Mouse (Mus musculus) urinary bladder, adult 18-20 months (tissue): ENCODE results near the gene Pus10.
A peak's percentile ranks its signal among the peaks of the same experiment; 100 is the strongest.
"Not testable (repeated sequence)": the region's sequence is repeated elsewhere in the genome, so short reads cannot be mapped to it uniquely, and the experiment has no call there.

Source experiments
- DNase-seq, 2 experiments: peaks; one replicate each; pipeline ENCODE4 v3.0.0; 2022; ENCODE audit warnings: low spot score in 2 of 2, mixed read lengths in 2 of 2

The Pus10 gene

DNA sequence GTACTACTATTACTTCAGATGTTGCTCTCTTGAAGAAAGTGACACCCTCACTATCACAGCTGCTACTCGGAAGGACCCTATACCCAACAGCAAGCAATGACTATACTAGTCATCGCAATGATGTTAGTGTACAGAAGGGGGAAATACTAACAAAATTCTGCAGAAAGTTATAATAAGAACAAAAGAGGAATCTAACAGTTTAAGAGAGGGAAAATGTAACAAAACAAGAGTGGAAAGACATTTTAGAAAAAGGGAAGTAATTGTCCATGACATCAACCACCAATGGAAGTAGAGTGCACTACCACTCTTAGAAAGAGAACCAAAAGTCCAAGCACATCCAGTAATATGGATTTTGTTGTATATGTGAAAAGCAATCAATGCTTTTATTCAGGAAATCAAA, 97.2 kb downstream of the Pus10 start:
- DNase-seq, result no peak

DNA sequence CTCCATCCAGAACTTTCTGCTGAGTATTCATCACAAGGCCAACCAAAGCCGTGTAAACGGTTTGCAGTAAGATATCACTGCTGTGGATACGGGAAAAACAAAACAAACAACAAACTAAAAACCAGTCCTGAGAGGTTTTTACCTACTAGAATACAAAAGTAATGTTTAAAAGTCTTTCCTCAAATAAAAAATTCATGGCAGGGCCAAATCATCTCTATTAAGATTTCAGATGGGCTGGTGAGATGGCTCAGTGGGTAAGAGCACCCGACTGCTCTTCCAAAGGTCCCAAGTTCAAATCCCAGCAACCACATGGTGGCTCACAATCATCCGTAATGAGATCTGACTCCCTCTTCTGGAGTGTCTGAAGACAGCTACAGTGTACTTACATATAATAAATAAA, 101.9 kb downstream of the Pus10 start:
- DNase-seq, result not testable (repeated sequence)

DNA sequence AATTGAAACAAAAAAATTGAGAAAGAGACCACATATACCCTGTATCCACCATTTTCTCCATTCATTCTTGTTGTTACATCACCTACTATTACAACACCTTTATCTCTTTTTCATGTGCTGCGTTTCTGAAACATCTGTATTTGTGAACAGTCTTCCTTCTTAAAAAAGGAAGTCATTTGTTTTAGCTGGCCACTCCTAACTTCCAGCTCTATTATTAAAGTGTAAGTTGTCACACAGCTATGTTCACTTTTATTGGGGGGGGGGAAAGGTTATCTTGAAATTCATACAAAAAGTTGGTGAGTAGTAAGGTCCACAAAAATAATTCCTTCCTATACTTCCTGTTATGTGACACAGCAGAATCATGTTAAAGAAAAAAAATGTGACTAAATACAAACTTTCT, 102.5 kb downstream of the Pus10 start:
- no peak for DNase-seq

DNA sequence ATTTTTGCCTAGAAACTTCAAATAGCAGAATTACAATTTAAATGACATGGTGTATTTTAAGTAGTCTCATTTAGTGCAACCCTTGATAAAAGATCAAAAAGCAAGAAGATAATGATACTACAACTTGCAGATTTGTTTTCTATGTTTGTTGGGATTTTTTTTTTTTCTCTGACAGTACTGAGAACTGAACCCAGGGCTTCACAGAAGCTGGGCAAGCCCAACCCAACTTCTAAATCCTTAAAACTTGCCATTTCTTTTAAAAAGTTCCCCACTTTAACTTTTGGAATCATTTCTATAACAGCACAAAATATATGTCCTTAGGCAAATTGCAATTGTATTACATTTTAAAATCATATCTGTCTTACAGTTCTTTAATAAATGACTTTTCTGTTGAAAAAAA, 103.6 kb downstream of the Pus10 start:
- no peak for DNase-seq

DNA sequence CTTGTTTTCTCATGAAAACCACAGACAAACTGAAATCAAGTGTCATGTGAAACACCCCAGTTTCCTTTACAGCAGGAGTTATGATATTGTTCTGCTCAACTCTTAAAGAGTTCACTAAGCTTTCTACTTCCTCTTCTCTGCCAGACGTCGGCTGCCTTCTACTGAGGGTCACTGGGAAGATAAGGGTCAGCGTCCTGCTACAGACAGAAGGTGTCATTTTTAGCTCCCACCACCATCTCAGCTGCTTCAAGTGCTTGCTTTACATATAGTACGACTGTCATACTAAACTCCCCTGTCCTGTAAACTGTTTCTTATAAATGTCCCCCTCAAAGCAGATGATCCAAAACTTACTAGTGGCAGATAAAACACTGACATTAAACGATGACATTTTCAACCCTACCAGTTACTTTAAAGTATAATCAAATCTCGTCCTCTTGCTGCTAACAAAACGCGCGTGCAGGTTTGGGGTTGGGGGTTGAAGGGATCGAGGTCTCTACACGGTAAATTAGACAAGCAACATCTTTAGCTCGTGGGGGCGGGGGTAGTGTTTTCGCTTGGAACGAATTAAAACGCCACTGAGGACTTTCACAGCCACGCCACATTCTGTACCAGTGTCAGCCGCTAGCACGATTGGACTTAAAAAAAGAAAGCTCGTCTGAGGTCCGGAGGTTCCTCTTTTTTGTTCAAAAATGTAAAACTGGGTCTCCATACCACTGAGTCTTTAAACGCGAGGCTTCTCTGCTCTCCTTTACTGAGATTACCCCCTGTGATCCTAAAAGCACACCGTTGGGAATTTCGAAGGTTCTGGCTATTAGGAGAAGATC, 104.4 kb downstream of the Pus10 start:
- DNase-seq, result peak in 1 of 2 experiments; percentile 3

DNA sequence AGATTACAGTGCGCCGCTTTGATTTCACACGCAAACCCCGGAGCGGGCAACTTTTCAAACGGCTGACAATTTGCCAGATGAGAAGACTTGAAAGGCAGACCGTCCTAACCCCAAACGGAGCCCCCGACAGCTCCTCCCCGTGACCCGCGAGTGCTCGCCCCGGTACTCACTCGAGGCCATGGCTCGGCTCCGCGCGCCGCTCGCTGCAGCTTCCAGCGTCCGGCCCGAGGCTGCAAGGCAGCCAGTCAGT, 105.0 kb downstream of the Pus10 start:
- no peak for DNase-seq

DNA sequence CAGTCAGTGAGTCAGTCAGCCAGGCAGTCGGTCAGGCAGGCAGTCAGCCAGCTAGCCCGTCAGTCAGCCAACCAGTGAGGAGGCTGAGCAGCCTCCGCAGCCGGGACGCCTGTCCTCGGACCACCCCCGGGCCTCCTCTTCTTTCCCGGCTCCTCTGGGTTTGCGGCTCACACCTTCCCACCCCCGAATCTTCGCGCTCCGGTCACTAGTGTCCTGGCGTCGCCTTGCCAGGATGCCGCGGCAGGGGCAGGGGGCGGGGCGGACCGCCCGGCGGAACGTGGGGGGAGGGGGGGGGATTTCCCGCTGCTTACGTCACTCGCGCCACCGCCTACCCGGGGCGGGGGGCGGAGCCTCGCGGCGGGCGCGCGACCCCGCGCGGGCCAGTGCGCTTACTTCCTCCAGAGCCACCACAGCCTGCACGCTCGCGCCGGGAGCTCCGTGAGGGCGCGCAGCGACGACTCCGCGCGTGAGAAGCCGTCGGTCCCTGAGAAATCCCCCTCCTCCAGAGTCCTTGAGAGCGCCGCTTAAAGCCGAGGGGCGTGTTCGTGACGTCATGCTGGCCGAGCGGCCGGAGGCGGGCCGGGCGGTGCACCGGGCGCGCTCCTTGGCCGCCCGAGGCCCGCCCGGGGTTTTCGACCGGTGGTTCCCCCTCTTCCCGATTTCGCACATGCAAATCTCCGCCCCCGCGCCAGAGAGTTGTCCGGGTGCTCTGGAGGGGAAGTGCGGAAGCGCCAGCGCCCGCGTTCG, 105.5 kb downstream of the Pus10 start, which contains the start of gene Rel:
Rel (minus strand) TSS at position 211 of the 747 bp plus-strand sequence.
- DNase-seq, result peak; percentile 91 to 92

DNA sequence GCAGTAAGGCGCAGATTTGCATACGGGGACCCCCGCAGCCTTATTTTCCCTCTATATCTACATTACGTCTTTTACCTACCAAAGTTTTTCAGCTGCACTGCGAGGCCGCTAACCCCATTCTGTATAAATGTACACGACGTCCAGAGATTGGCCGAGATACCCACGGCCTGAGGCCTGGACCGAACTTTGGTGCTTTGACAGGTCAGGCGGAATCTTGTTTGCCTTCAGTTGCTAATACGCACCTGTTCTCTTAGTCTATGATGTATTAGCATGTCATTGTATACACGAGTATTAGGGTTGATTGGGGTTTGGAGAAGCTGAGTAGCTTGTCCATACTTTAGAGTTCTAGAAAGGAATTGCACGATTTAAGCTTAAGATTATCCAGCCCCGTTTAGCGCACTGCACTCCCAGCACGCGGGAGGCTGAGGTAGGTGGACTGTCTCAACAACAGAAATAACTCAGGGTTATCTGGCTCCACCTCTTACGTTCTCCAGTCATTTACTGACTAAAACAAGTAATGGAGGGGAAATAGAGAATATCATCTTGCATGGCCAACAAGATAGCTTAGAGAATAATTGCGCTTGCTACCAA, 106.1 kb downstream of the Pus10 start:
- DNase-seq, result no peak

DNA sequence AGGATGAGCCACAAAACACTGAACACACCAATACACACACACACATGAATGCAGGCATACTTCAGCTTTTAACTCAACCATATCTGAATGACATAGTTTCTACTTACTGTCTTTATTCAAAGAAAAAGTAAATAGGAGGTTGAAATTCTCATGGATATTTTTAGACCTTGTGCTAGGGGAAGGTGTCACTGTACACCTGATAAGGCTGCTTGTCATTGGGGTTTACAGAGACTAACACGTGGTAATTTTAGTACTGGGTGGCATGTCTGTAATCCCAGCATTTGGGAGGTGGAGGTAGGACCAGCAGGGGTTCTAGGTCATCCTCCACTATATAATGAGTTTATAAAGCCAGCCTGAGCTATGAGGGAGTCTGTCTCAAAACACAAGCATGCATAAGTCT, 107.0 kb downstream of the Pus10 start:
- no peak for DNase-seq

DNA sequence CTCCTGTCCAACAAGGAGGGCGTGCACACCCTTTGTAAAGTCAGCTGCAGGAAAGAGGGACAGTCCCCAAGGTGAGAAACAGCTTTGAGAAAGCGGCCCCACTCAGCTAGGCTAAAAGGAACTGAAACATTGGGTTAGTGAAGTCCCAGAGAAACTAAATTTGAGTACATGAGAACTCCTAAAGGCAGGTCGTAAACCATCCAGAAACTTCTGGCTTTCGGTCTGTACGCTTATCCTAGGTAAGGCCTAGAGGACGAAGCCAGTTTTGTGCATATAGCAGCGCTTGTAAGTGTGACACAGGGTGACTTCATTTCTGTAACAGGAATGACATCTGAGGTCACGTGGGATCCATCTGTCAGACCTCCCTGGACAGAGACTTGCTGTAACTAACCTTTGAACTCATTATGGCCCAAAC, 113.3 kb downstream of the Pus10 start:
- no peak for DNase-seq

DNA sequence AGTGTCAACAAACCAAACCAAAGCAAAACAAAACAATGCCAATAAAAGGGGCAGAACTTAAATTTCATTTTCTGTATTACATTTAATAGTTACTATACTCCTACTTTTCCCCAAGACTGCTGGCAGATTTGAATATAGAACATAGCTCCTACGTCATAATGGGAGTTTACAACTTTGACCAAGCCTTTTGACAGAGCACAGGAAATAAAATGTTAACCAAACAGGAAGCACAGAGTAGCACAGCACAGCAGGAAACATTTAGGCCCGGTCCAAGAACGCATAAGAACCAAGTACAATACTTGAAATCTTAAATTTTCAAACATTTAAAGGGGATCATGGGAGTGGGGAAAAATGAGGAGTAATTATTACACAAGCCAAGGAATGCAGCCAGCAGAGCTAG, 116.6 kb downstream of the Pus10 start:
- no peak for DNase-seq
